Mouse (Mus musculus) thymus, adult 2 months (tissue): ENCODE data around the gene Ccdc97. TPM values are rescaled to one million over a fixed set of nuclear protein-coding genes. Genes with fewer than 3 reads are reported as not detected.
A peak's percentile ranks its signal among the peaks of the same experiment; 100 is the strongest.

Experiments
- DNase-seq: peaks from one replicate; pipeline ENCODE4 v3.0.0; 2021
- H3K27ac ChIP-seq: fragments of 200-500 bp; 2 replicates; pipeline ENCODE4 v1.5.1; 2012; ENCODE audit warnings: low read length, control low read depth; ENCODE audit not compliant: control insufficient read depth, insufficient read depth
- H3K27me3 ChIP-seq: fragments of 200-500 bp; 2 replicates; pipeline ENCODE4 v1.6.1; 2012; ENCODE audit warnings: mild to moderate bottlenecking, low read length, moderate library complexity, mixed read lengths; ENCODE audit not compliant: control insufficient read depth, insufficient read depth
- H3K36me3 ChIP-seq: fragments of 200-500 bp; 2 replicates; pipeline ENCODE4 v1.6.1; 2012; ENCODE audit warnings: mild to moderate bottlenecking, low read length, moderate library complexity; ENCODE audit not compliant: control insufficient read depth, insufficient read depth
- H3K4me1 ChIP-seq: fragments of 200-500 bp; replicated peaks from 2 replicates; pipeline ENCODE4 v1.6.1; 2012; ENCODE audit warnings: low read length; ENCODE audit not compliant: control insufficient read depth, insufficient read depth
- H3K4me3 ChIP-seq: fragments of 200-500 bp; 2 replicates; pipeline ENCODE4 v1.5.1; 2012; ENCODE audit warnings: mild to moderate bottlenecking, low read length, control low read depth, moderate library complexity; ENCODE audit not compliant: control insufficient read depth, insufficient read depth
- CTCF ChIP-seq: fragments of 200-500 bp; IDR thresholded peaks from 2 replicates; pipeline ENCODE4 v1.5.1; 2012; ENCODE audit warnings: mild to moderate bottlenecking, control low read depth, low read length, moderate library complexity, borderline replicate concordance; ENCODE audit not compliant: control insufficient read depth, poor library complexity, insufficient read depth; ENCODE audit errors: extremely low read depth
- POLR2A ChIP-seq: fragments of 200-500 bp; IDR thresholded peaks from 2 replicates; pipeline ENCODE4 v1.6.1; 2012; ENCODE audit warnings: mild to moderate bottlenecking, low read length, control low read depth, moderate library complexity; ENCODE audit not compliant: control insufficient read depth, poor library complexity, insufficient read depth; ENCODE audit errors: extremely low read depth
- WGBS: fragments of 180-500 bp; shearing (Covaris S2); methylation state at CpG from one replicate; pipeline ENCODE4 v1.1.7; 2018; 5-methylcytosine and 5-hydroxymethylcytosine counted together
- polyA plus RNA-seq: library from polyadenylated mRNA; depleted of rRNA; stranded (reverse); fragments of >200 nt; gene quantifications from 2 replicates; pipeline ENCODE4 v1.2.3, GENCODE M21; 2012

Gene Ccdc97
- polyA plus RNA-seq, 1 experiment = 184 TPM

- no peak for TF ChIP-seq POLR2A
- no peak for TF ChIP-seq CTCF
- no peak overlapping the region for H3K27ac ChIP-seq
- no peaks in the 10 kb centered on the region for H3K27me3 ChIP-seq
- WGBS = 91% methylated on average over 25 of the region's 37 CpGs
- H3K4me1 ChIP-seq = peaks cover 9% of the 10 kb centered on the region
- no peak for DNase-seq
- H3K4me3 ChIP-seq = no peak overlapping the region
- H3K36me3 ChIP-seq = peaks cover 41% of the 10 kb centered on the region
Measured at GRCm38 (mm10) chr7:25704716-25705364, 14.0 kb downstream of the Ccdc97 start.

GRCm38 (mm10) chr7:25703793-25704494, 14.9 kb downstream of the Ccdc97 start:
- TF ChIP-seq POLR2A (no peak), CTCF (no peak)
- peaks cover 9% of the 10 kb centered on the region for H3K4me1 ChIP-seq
- no peak overlapping the region for H3K4me3 ChIP-seq
- no peak for DNase-seq
- 97% methylated on average over 10 of the region's 10 CpGs for WGBS
- peaks cover 46% of the 10 kb centered on the region for H3K36me3 ChIP-seq
- H3K27ac ChIP-seq = no peak overlapping the region
- H3K27me3 ChIP-seq = no peaks in the 10 kb centered on the region

GRCm38 (mm10) chr7:25702350-25702749, 16.5 kb downstream of the Ccdc97 start:
- Histone ChIP-seq H3K36me3 (peaks cover 52% of the 10 kb centered on the region), H3K4me1 (0 out of 2 replicates have a peak, but pooled peaks cover 3% of the 10 kb centered on the region), H3K4me3 (no peak overlapping the region), H3K27ac (no peak overlapping the region), H3K27me3 (no peaks in the 10 kb centered on the region)
- DNase-seq = no peak
- no peak for TF ChIP-seq POLR2A
- WGBS = 100% methylated on average over 2 of the region's 2 CpGs

GRCm38 (mm10) chr7:25700732-25701131, 18.2 kb downstream of the Ccdc97 start:
- DNase-seq = no peak
- WGBS = 96% methylated on average over 12 of the region's 12 CpGs
- no peaks in the 10 kb centered on the region for H3K27me3 ChIP-seq
- TF ChIP-seq POLR2A (no peak), CTCF (peak; percentile 67; the same call in 1 of the 2 replicates)
- H3K4me1 ChIP-seq = 0 out of 2 replicates have a peak, but pooled peaks cover 3% of the 10 kb centered on the region
- no peak overlapping the region for H3K27ac ChIP-seq
- peaks cover 64% of the 10 kb centered on the region for H3K36me3 ChIP-seq
- no peak overlapping the region for H3K4me3 ChIP-seq

GRCm38 (mm10) chr7:25699851-25700250, 19.0 kb downstream of the Ccdc97 start:
- DNase-seq = no peak
- no peaks in the 10 kb centered on the region for H3K27me3 ChIP-seq
- H3K4me1 ChIP-seq = no peaks in the 10 kb centered on the region
- H3K27ac ChIP-seq = no peak overlapping the region
- H3K36me3 ChIP-seq = peaks cover 66% of the 10 kb centered on the region
- no peak overlapping the region for H3K4me3 ChIP-seq
- 95% methylated on average over 13 of the region's 13 CpGs for WGBS
- TF ChIP-seq POLR2A = no peak
- TF ChIP-seq CTCF = no peak

GRCm38 (mm10) chr7:25694104-25694503, 24.8 kb downstream of the Ccdc97 start:
- Histone ChIP-seq H3K4me1 (peaks cover 11% of the 10 kb centered on the region), H3K27ac (no peak overlapping the region), H3K36me3 (peaks cover 54% of the 10 kb centered on the region), H3K27me3 (no peaks in the 10 kb centered on the region), H3K4me3 (no peak overlapping the region)
- no peak for TF ChIP-seq POLR2A
- TF ChIP-seq CTCF = no peak
- DNase-seq = no peak
- 96% methylated on average over 8 of the region's 8 CpGs for WGBS
